Mouse (Mus musculus): ENCODE measurements around the gene Ppp1r15b. TPM values are rescaled to one million over a fixed set of nuclear protein-coding genes. Genes with fewer than 3 reads are reported as not detected.

Gene Ppp1r15b
- total and polyA plus RNA-seq, 2 experiments from 2014 or later: 18.7 to 49.5 TPM

DNA sequence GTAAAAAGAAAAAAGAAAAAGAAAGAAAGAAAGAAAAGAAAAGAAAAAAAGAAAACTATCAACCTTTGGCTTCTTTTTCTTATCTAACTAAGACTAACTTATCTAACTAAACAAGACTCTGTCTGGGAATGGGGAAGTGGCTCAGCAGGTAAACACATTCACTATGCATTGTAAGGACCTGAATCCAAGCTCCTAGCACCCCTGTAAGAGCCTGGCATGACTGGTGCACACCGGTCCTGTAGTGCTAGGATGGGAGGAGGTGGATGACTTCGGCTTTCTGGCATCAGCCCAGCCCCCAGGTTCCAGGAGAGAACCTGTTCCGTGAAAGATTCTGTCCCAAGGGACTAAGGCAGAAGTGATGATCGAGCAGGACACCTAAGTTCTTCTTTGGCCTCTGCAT is 30.6 kb downstream of the Ppp1r15b start:
- 68% methylated on average over 4 of the region's 4 CpGs for WGBS
- Histone ChIP-seq H3K36me3 (ENCODE audit: insufficient read depth) (no peaks in the 10 kb centered on the region), H3K9me3 (ENCODE audit: low read length) (no peaks in the 10 kb centered on the region), H3K4me1 (ENCODE audit: insufficient read depth) (peaks cover 10% of the 10 kb centered on the region), H3K4me3 (ENCODE audit: low read depth, low read length) (no peak overlapping the region), H3K27me3 (ENCODE audit: insufficient read depth, low read length) (peaks cover 25% of the 10 kb centered on the region), H3K4me2 (ENCODE audit: low read depth) (no peak overlapping the region), H3K27ac (ENCODE audit: low read depth, low read length) (no peak overlapping the region), H3K9ac (no peak overlapping the region)
- no peak for ATAC-seq
- no peak for DNase-seq
- no peak for TF ChIP-seq CTCF (IDR thresholded peaks at IDR 0.05; ENCODE audit: low read depth)

DNA sequence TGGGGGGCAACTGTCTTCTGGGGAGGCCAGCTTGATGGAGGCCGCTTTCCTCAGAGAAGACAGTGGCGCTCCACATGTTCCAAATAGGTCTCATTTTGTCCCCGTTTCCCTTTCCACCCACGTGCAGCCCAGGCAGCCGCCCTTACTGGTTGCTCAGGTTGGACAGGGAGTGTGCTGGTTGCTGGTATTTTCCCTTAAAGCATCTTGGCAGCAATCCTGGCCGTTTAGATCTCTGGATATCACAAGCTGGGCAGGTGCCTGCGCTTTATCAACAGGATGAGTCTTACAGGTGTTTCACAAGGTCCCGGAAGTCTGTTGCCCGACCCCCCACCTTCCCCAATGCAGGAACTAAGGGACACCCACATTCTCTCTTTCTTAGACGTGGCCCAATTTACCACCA is 31.1 kb downstream of the Ppp1r15b start:
- 74% methylated on average over 10 of the region's 10 CpGs for WGBS

DNA sequence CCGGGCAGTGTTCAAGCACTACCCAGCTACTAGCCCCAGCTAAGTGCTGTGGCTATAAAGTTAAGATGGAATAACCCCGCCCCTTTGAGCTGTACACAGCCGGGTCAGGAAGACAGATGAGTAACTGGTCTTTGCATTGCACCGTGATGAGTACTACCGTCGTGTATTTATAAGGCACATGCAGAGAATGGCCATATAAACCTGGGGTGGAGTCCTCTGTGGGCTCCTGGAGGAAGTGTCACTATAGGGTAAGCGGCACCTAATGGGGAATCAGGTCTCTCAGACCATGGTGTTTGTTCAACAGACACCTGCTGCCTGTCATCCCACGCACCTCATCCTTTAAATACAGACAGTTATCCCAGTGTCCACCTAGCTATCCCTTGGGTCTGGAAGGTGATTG is 32.0 kb downstream of the Ppp1r15b start:
- WGBS: 60% methylated on average over 8 of the region's 8 CpGs
- H3K4me1 ChIP-seq (ENCODE audit: insufficient read depth): peaks cover 10% of the 10 kb centered on the region
- no peaks in the 10 kb centered on the region for H3K36me3 ChIP-seq (ENCODE audit: insufficient read depth)
- H3K4me2 ChIP-seq (ENCODE audit: low read depth): no peak overlapping the region
- TF ChIP-seq CTCF (IDR thresholded peaks at IDR 0.05; ENCODE audit: low read depth): no peak
- DNase-seq (no peak), ATAC-seq (no peak)
- H3K9me3 ChIP-seq (ENCODE audit: low read length): no peaks in the 10 kb centered on the region
- H3K27me3 ChIP-seq (ENCODE audit: insufficient read depth, low read length): peaks cover 25% of the 10 kb centered on the region
- no peak overlapping the region; the same call in 1 of the 2 replicates for H3K4me3 ChIP-seq (ENCODE audit: low read depth, low read length)
- H3K27ac ChIP-seq (ENCODE audit: low read depth, low read length): no peak overlapping the region
- H3K9ac ChIP-seq: no peak overlapping the region

More for the DNA sequence above, 31.1 kb downstream of the Ppp1r15b start:
- TF ChIP-seq CTCF (IDR thresholded peaks at IDR 0.05; ENCODE audit: low read depth): no peak
- no peaks in the 10 kb centered on the region for H3K9me3 ChIP-seq (ENCODE audit: low read length)
- no peak overlapping the region for H3K4me3 ChIP-seq (ENCODE audit: low read depth, low read length)
- no peak overlapping the region for H3K9ac ChIP-seq
- H3K27me3 ChIP-seq (ENCODE audit: insufficient read depth, low read length): peaks cover 25% of the 10 kb centered on the region
- DNase-seq: no peak
- H3K27ac ChIP-seq (ENCODE audit: low read depth, low read length): no peak overlapping the region
- no peak overlapping the region for H3K4me2 ChIP-seq (ENCODE audit: low read depth)
- H3K4me1 ChIP-seq (ENCODE audit: insufficient read depth): peaks cover 10% of the 10 kb centered on the region
- H3K36me3 ChIP-seq (ENCODE audit: insufficient read depth): no peaks in the 10 kb centered on the region
- ATAC-seq: no peak

GRCm38 (mm10) chr1:133163820-133164431 is 33.0 kb downstream of the Ppp1r15b start, which contains the start of gene Plekha6:
Gene Plekha6, plus strand, starts transcription at chr1:133164210.
- DNase-seq: no peak
- H3K36me3 ChIP-seq (ENCODE audit: insufficient read depth): no peaks in the 10 kb centered on the region
- peaks cover 25% of the 10 kb centered on the region for H3K27me3 ChIP-seq (ENCODE audit: insufficient read depth, low read length)
- ATAC-seq: peak; percentile 66
- no peak within 1 kb of the TSS for H3K27ac ChIP-seq (ENCODE audit: low read depth, low read length)
- peak within 1 kb of the TSS; percentile 98 for H3K4me2 ChIP-seq (ENCODE audit: low read depth)
- no peaks in the 10 kb centered on the region for H3K9me3 ChIP-seq (ENCODE audit: low read length)
- TF ChIP-seq CTCF (IDR thresholded peaks at IDR 0.05; ENCODE audit: low read depth): peak; percentile 19; the same call in 1 of the 2 replicates
- WGBS: 3% methylated on average over 64 of the region's 68 CpGs
- H3K9ac ChIP-seq: peak within 1 kb of the TSS; percentile 46
- H3K4me3 ChIP-seq (ENCODE audit: low read depth, low read length): peak within 1 kb of the TSS; percentile 49
- H3K4me1 ChIP-seq (ENCODE audit: insufficient read depth): peaks cover 5% of the 10 kb centered on the region

- no peak for TF ChIP-seq CTCF (IDR thresholded peaks at IDR 0.05; ENCODE audit: low read depth)
- Histone ChIP-seq H3K9ac (no peak overlapping the region), H3K9me3 (ENCODE audit: low read length) (no peaks in the 10 kb centered on the region), H3K4me3 (ENCODE audit: low read depth, low read length) (peak overlapping the region; percentile 49), H3K4me2 (ENCODE audit: low read depth) (peak overlapping the region; percentile 98), H3K36me3 (ENCODE audit: insufficient read depth) (no peaks in the 10 kb centered on the region), H3K27ac (ENCODE audit: low read depth, low read length) (no peak overlapping the region), H3K4me1 (ENCODE audit: insufficient read depth) (no peaks in the 10 kb centered on the region), H3K27me3 (ENCODE audit: insufficient read depth, low read length) (peaks cover 25% of the 10 kb centered on the region)
- ATAC-seq (no peak), DNase-seq (no peak)
- 7% methylated on average over 10 of the region's 10 CpGs for WGBS
Observed at GRCm38 (mm10) chr1:133164591-133165011, 33.7 kb downstream of the Ppp1r15b start.

GRCm38 (mm10) chr1:133165111-133165510 is 34.2 kb downstream of the Ppp1r15b start:
- TF ChIP-seq CTCF (IDR thresholded peaks at IDR 0.05; ENCODE audit: low read depth): no peak
- Histone ChIP-seq H3K4me2 (ENCODE audit: low read depth) (no peak overlapping the region), H3K27me3 (ENCODE audit: insufficient read depth, low read length) (peaks cover 25% of the 10 kb centered on the region), H3K9me3 (ENCODE audit: low read length) (no peaks in the 10 kb centered on the region), H3K36me3 (ENCODE audit: insufficient read depth) (no peaks in the 10 kb centered on the region), H3K9ac (no peak overlapping the region), H3K27ac (ENCODE audit: low read depth, low read length) (no peak overlapping the region), H3K4me1 (ENCODE audit: insufficient read depth) (no peaks in the 10 kb centered on the region), H3K4me3 (ENCODE audit: low read depth, low read length) (no peak overlapping the region)
- 40% methylated on average over 11 of the region's 11 CpGs for WGBS
- DNase-seq: no peak
- ATAC-seq: no peak

GRCm38 (mm10) chr1:133168318-133169060 is 37.5 kb downstream of the Ppp1r15b start:
- no peak for TF ChIP-seq CTCF (IDR thresholded peaks at IDR 0.05; ENCODE audit: low read depth)
- ATAC-seq: no peak
- 49% methylated on average over 19 of the region's 19 CpGs for WGBS

More at GRCm38 (mm10) chr1:133168318-133169060, 37.5 kb downstream of the Ppp1r15b start:
- H3K4me2 ChIP-seq (ENCODE audit: low read depth): no peak overlapping the region
- H3K4me3 ChIP-seq (ENCODE audit: low read depth, low read length): no peak overlapping the region
- peaks cover 13% of the 10 kb centered on the region for H3K27me3 ChIP-seq (ENCODE audit: insufficient read depth, low read length)
- H3K27ac ChIP-seq (ENCODE audit: low read depth, low read length): no peak overlapping the region
- no peaks in the 10 kb centered on the region for H3K36me3 ChIP-seq (ENCODE audit: insufficient read depth)
- H3K9ac ChIP-seq: no peak overlapping the region
- no peaks in the 10 kb centered on the region for H3K4me1 ChIP-seq (ENCODE audit: insufficient read depth)
- no peak for DNase-seq
- H3K9me3 ChIP-seq (ENCODE audit: low read length): no peaks in the 10 kb centered on the region

Measured in forebrain, postnatal 0 days (tissue).